ENCODE assay signal across 7 mouse cellular contexts in the genomic region with DNA sequence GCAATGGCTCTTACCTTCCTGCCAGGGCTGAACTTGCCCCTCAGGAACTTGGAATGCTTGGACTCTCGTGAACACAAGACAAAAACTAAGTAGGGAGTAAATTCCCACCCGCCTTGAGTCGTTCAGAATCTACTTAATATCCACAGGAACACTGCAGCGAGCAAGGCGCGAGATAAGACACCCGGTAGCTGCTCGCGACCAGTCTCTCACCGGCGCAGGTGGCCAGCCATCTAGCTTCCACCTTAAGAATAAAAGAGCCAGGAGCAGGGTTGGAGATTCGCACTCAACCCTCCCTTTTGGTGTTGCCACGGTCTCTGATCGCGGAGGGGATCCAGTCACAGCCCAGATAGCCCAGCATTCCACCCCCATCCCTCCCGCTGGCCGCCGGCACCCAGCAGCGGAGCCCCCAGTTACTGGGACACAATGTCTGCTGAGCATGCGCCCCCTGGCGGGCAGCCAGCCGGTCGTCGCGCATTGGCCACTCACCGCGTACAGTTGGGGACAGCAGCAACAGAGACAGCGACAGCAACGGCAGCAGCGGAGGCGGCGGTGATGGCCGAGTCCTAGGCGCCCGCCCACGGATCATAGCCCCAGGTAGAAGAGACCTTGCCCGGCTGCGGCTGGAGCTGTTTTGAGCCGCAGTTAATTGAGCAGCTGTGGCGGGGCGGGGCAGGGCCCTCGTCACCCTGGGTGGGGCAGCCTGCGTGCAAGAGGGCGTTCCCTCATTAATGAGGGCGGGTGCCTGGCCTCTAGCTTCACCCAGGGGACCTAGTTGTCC. TPM values are rescaled to one million over a fixed set of nuclear protein-coding genes. Genes with fewer than 3 reads are reported as not detected.
DNase-seq lines count a peak whose midpoint lies in the region; ATAC-seq and TF ChIP-seq lines count a peak whose summit lies in the region.

Gene Cd55 (minus strand): TSS at position 661 of the 778 bp plus-strand sequence.

- peak; percentile 92 for TF ChIP-seq CTCF in spleen, adult 2 months (IDR thresholded peaks at IDR 0.05; ENCODE audit: extremely low read depth, insufficient read depth, insufficient read length, insufficient replicate concordance)

- peak; percentile 89 for DNase-seq in adrenal gland, postnatal 25 days
- peak; percentile 99 for DNase-seq in heart, adult 11 months
- peak; percentile 86 for DNase-seq in kidney, adult 18-20 months
- peak; percentile 91 for DNase-seq in limb, embryonic 11.5 days (ENCODE audit: low spot score)
- DNase-seq in spleen, adult 2 months (ENCODE audit: low read depth in 1 of 2, low spot score in 2 of 2) = peak; percentile 81 to 94

- peak; percentile 93 for ATAC-seq in embryonic facial prominence, embryonic 12.5 days (ENCODE audit: insufficient number of reproducible peaks, insufficient read depth, low FRiP score, low TSS enrichment)
- peak; percentile 88 for ATAC-seq in limb, embryonic 11.5 days (ENCODE audit: insufficient number of reproducible peaks, low FRiP score, low TSS enrichment, low read depth)
- peak; percentile 97 for ATAC-seq in midbrain, embryonic 15.5 days (replicated peaks)

- H3K27ac ChIP-seq in embryonic facial prominence, embryonic 12.5 days = no peak within 1 kb of the TSS
- no peak within 1 kb of the TSS for H3K27ac ChIP-seq in limb, embryonic 11.5 days (replicated peaks; ENCODE audit: low read depth, low read length)
- H3K27ac ChIP-seq in midbrain, embryonic 15.5 days = peak within 1 kb of the TSS; percentile 80
- H3K27ac ChIP-seq in spleen, adult 2 months (ENCODE audit: insufficient read depth, low read length) = peak within 1 kb of the TSS; percentile 91

- H3K36me3 ChIP-seq in embryonic facial prominence, embryonic 12.5 days = no peaks in the 10 kb centered on the region
- H3K36me3 ChIP-seq in limb, embryonic 11.5 days (ENCODE audit: control insufficient read depth, insufficient read depth, low read length) = no peaks in the 10 kb centered on the region
- no peaks in the 10 kb centered on the region for H3K36me3 ChIP-seq in midbrain, embryonic 15.5 days (replicated peaks)
- H3K36me3 ChIP-seq in spleen, adult 2 months (ENCODE audit: control insufficient read depth, insufficient read depth, low read length) = peaks cover 4% of the 10 kb centered on the region

- H3K9ac ChIP-seq in embryonic facial prominence, embryonic 12.5 days = peak within 1 kb of the TSS; percentile 55
- H3K9ac ChIP-seq in limb, embryonic 11.5 days (ENCODE audit: low read length) = peak within 1 kb of the TSS; percentile 51
- H3K9ac ChIP-seq in midbrain, embryonic 15.5 days = peak within 1 kb of the TSS; percentile 88

- under 1% methylated on average over 45 of the region's 45 CpGs for WGBS in embryonic facial prominence, embryonic 12.5 days
- WGBS in limb, embryonic 11.5 days = under 1% methylated on average over 45 of the region's 45 CpGs
- under 1% methylated on average over 45 of the region's 45 CpGs for WGBS in midbrain, embryonic 15.5 days
- 1% methylated on average over 45 of the region's 45 CpGs for WGBS in spleen, adult 2 months

- peaks cover 8% of the 10 kb centered on the region; the same call in 1 of the 2 replicates for H3K27me3 ChIP-seq in embryonic facial prominence, embryonic 12.5 days
- H3K27me3 ChIP-seq in limb, embryonic 11.5 days (ENCODE audit: control insufficient read depth, insufficient read depth, low read length) = no peaks in the 10 kb centered on the region
- H3K27me3 ChIP-seq in midbrain, embryonic 15.5 days (replicated peaks) = no peaks in the 10 kb centered on the region
- H3K27me3 ChIP-seq in spleen, adult 2 months (ENCODE audit: control insufficient read depth, insufficient read depth, low read length) = no peaks in the 10 kb centered on the region

- H3K4me3 ChIP-seq in embryonic facial prominence, embryonic 12.5 days = peak within 1 kb of the TSS; percentile 55
- peak within 1 kb of the TSS; percentile 49 for H3K4me3 ChIP-seq in limb, embryonic 11.5 days (ENCODE audit: low read depth, low read length)
- H3K4me3 ChIP-seq in midbrain, embryonic 15.5 days = peak within 1 kb of the TSS; percentile 90
- H3K4me3 ChIP-seq in spleen, adult 2 months (ENCODE audit: extremely low read depth, insufficient read depth, insufficient read length) = peak within 1 kb of the TSS; percentile 70

- no peaks in the 10 kb centered on the region for H3K9me3 ChIP-seq in embryonic facial prominence, embryonic 12.5 days
- H3K9me3 ChIP-seq in limb, embryonic 11.5 days (ENCODE audit: control insufficient read depth, low read length) = no peaks in the 10 kb centered on the region
- H3K9me3 ChIP-seq in midbrain, embryonic 15.5 days = no peaks in the 10 kb centered on the region

- peak; percentile 67; the same call in 1 of the 2 replicates for TF ChIP-seq POLR2A in spleen, adult 2 months (IDR thresholded peaks at IDR 0.05; ENCODE audit: low read depth, low read length)

- peak within 1 kb of the TSS; percentile 84 for H3K4me2 ChIP-seq in embryonic facial prominence, embryonic 12.5 days (replicated peaks)
- peak within 1 kb of the TSS; percentile 71 for H3K4me2 ChIP-seq in limb, embryonic 11.5 days (ENCODE audit: low read depth, severe bottlenecking)
- H3K4me2 ChIP-seq in midbrain, embryonic 15.5 days = peak within 1 kb of the TSS; percentile 83

- no peaks in the 10 kb centered on the region for H3K4me1 ChIP-seq in embryonic facial prominence, embryonic 12.5 days
- no peaks in the 10 kb centered on the region for H3K4me1 ChIP-seq in limb, embryonic 11.5 days (ENCODE audit: control insufficient read depth, insufficient read depth, low read length)
- H3K4me1 ChIP-seq in midbrain, embryonic 15.5 days = no peaks in the 10 kb centered on the region
- peaks cover 5% of the 10 kb centered on the region; the same call in 1 of the 2 replicates for H3K4me1 ChIP-seq in spleen, adult 2 months (ENCODE audit: control insufficient read depth, insufficient read depth, insufficient read length)

RNA-seq across cellular contexts. Expression of gene Cd55, which starts in this region (rescaled TPM):
- 14.9 and 15.2 TPM in 2 replicates for total RNA-seq in adrenal gland, postnatal 25 days (2021)
- polyA plus RNA-seq in embryonic facial prominence, embryonic 12.5 days (2016; fragmentation: Nextera tagmentation; extraction: Ambion mirVana) = 5.2 and 5.9 TPM in 2 replicates
- 1.4 and 1.6 TPM in 2 replicates for polyA plus RNA-seq in limb, embryonic 11.5 days (2014; fragmentation: Nextera tagmentation; extraction: Ambion mirVana)
- polyA plus RNA-seq in midbrain, embryonic 15.5 days (2015; fragmentation: Nextera tagmentation; extraction: Ambion mirVana) = 8.7 and 11.4 TPM in 2 replicates
- polyA plus RNA-seq in spleen, adult 2 months (2012; rRNA removed) = 38.1 and 40.4 TPM in 2 replicates

Comparison
In these comparisons a context has a peak if more than half of its experiments do, and no peak if none do; other contexts are left out.
1. H3K27ac ChIP-seq: peak in midbrain, embryonic 15.5 days (single experiment) and spleen, adult 2 months (single experiment); none in embryonic facial prominence, embryonic 12.5 days (single experiment) and limb, embryonic 11.5 days (single experiment).
2. Peak in every context shown above with its lines, with median percentiles within 50 percentile points of each other: DNase-seq, ATAC-seq, H3K4me2 ChIP-seq, H3K4me3 ChIP-seq and H3K9ac ChIP-seq.